Mouse (Mus musculus) embryo, embryonic 10.5 days (tissue): Measurements from ENCODE around the gene Pcif1.
"Not testable (repeated sequence)": the region's sequence is repeated elsewhere in the genome, so short reads cannot be mapped to it uniquely, and the experiment has no call there.

Experiments used
- DNase-seq: peaks from one replicate; pipeline ENCODE4 v3.0.0-alpha.2; 2015; ENCODE audit warnings: low spot score

Gene Pcif1

DNA sequence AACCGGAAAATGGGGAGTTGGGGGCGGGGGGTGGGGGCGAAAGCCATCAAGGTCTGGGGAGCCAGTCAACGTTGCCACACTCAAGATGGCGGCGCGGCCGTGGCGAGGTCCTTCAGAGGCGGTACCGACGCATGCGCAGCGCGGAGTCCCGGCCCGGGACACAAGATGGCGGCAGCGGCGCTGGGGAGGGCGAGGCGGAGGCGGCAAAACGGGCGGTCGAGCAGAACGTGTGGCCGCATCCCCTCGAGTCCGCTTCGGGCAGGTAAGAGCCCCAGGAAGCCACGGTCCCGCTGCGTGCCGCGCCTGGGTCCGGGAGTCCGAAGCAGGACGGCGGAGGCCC, at the start of gene Pcif1:
TSS of gene Pcif1 (plus strand) at position 77 of the 340 bp plus-strand sequence.
- DNase-seq: peak; percentile 95

DNA sequence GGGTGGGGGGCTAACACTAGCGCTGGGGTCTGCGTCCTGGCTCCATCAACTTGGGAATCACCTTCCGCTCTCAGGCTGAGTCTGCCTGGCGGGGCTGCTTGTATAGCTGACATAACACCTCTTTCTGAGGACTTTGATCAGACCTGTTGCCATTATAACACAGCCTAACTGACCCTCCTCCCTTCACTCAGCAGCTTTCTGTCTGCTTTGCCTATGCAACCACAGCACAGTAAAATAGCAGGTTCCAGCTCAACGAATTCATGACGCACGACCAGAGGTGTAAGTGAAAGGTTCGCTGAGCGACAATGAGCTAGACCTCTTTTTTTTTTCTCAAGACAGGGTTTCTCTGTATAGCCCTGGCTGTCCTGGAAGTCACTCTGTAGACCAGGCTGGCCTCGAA, 48.1 kb upstream of the Pcif1 start:
- DNase-seq: no peak

DNA sequence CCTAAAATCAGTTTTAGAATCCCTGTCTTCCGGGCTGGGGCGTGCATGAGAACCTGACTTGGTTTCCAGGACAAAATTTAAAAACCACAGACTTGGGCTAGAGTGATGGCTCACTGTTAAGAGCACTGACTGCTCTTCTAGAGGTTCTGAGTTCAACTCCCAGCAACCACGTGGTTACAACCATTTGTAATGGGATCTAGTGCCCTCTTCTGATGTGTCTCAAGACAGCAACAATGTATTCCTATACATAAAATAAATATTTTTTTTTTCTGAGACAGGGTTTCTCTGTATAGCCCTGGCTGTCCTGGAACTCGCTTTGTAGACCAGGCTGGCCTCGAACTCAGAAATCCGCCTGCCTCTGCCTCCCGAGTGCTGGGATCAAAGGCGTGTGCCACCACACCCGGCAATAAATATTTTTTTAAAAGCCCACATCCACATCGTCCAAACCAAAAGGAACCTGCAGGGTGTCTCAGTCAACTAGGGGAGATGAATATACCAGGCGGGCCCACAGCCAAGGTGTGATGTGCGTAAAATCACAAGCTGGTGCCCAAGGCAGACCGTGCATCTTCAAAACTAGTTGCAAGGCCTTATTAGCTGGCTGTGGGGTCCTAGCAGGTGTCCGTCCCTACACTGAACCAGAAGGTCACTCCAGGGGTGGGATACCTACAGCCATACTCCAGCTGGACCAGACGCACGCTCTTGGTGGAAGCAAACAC, 46.9 kb upstream of the Pcif1 start:
- no peak for DNase-seq

DNA sequence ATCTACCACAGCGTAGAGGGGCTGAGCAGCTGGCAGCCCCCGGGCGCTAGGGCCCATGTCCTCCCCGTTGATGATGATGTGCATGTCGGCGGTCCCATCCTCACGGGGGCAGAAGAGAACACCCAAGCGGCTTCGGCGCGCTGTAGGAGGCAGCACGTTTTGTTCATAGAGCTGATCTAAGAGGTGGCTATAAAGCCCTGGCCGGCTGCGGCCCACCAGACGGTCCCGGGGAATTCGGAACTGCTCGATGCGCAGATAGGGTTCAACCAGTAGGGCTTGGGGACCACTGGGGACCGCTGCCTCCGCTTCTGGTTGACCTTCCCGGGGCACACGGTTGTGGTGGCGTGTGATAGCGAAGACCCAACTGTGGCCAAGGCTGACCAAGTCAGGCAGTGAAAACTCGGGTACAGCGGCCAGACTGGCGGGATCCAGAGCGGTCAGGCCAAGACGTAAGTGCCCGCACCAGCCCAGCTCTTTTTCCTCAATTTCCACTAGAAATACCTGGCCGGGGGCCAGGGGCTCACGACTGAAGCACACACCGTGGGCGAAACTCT, 46.3 kb upstream of the Pcif1 start, which contains the start of gene Ctsa:
TSS of gene Ctsa (plus strand) at position 126 of the 554 bp plus-strand sequence.
- DNase-seq: peak; percentile 83

DNA sequence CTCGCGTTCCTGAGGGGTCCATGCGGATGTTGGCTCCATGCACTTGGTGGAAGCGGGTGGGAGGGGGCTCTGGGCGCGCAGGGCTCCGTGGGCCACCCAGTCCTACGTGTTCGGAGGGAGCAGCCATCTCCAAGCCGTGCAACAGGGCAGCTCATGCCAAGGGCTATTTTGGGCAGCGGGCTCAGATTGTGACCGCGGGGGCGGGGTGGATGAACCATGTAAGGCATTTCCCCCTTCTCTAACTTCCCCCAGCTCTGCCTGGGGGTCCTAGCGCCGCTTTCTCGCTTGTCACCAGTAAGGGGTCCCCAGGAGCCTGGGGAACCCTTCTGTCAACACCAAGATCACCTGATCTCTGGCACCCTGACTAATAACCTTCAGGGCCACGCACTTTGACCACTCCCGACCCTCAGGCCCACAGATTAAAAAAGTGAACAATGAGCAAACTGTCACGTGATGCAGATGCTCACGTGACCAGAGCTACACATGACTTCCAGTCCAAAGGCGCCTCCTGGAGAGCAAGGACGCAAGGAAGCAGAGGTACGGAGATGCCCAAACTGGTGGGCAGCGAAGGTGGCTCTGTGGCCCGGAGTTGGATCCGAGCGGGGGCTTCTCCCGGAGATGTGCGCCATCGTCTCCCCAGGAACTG, 45.7 kb upstream of the Pcif1 start, which contains the start of gene Neurl2:
TSS of gene Neurl2 (minus strand) at position 143 of the 646 bp plus-strand sequence.
- DNase-seq: peak; percentile 98

DNA sequence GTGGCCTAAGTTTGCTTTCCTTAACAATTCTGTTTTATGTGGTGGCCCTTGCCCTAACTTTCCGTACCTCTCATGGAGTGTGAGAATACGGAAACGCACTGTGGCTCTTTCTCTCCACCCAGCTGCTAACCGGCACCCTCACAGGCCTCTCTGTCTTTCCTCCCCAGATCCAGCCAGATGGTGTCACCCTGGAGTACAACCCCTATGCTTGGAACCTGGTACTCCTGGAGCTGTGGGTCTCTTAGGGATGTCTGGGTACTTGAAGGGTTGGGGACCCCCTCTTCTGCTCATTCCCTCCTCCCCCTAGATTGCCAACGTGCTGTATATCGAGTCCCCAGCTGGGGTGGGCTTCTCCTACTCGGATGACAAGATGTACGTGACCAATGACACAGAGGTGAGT, 44.6 kb upstream of the Pcif1 start:
- no peak for DNase-seq

DNA sequence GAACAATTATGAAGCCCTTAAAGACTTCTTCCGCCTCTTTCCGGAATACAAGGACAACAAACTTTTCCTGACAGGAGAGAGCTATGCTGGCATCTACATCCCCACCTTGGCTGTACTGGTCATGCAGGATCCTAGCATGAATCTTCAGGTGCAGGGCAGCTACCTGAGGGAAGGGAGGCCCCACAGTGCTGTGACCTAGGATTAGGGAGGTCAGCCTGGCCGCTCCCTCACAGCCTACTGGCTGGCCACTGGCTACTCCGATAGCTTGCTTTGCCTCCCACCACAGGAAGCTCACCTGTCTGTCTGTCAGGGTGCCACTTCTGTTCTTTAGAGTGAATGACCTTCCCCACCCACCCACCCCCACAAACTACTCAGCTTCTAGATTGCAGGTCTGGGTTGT, 43.9 kb upstream of the Pcif1 start:
- DNase-seq: no peak

DNA sequence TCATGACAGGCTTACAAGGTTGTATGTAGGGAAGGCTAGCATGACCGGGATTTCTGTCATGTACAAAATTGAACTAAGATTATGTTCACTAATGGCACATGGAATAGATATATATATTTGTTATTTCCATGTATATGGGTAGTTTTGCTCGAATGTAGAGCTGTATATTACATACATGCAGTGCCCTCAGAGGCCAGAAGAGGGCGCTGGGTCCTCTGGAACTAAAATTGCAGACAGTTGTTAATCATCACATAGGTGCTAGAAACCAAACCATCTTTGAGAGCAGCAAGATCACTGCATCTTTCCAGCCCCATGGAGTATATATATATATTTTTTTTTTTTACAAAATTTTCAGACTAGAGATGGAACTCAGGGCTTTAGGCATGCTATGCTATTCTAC, 33.3 kb upstream of the Pcif1 start:
- DNase-seq: no peak

DNA sequence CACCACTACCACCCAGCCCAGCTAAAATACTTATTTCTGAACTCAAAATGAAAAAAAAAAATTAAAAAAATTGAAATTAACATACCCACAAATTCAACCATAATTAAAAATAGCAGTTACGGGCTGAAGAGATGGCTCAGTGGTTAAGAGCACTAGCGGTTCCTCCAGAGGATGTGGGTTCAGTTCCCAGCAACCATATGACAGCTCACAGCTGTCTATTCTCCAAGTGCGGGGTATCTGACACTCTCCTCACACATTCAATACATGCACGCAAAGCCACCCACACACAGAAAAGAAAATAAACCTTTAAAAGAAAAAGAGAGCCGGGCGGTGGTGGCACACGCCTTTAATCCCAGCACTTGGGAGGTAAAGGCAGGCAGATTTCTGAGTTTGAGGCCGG, 29.0 kb upstream of the Pcif1 start:
- DNase-seq: no peak

DNA sequence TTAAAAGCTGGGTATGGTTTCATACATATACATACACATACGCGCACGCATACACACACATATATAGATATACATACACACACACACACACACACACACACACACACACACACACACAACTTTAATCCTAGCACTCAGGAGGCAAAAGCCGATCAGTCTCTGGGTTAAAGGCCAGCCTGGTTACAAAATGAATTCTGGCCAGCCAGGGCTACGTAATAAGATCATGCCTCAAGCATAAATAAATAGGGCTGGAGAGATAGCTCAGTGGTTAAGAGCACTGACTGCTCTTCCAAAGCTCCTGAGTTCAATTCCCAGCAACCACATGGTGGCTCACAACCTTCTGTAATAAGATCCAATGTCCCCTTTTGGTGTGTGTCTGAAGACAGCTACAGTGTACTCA, 23.5 kb upstream of the Pcif1 start:
- DNase-seq: peak; percentile 11

DNA sequence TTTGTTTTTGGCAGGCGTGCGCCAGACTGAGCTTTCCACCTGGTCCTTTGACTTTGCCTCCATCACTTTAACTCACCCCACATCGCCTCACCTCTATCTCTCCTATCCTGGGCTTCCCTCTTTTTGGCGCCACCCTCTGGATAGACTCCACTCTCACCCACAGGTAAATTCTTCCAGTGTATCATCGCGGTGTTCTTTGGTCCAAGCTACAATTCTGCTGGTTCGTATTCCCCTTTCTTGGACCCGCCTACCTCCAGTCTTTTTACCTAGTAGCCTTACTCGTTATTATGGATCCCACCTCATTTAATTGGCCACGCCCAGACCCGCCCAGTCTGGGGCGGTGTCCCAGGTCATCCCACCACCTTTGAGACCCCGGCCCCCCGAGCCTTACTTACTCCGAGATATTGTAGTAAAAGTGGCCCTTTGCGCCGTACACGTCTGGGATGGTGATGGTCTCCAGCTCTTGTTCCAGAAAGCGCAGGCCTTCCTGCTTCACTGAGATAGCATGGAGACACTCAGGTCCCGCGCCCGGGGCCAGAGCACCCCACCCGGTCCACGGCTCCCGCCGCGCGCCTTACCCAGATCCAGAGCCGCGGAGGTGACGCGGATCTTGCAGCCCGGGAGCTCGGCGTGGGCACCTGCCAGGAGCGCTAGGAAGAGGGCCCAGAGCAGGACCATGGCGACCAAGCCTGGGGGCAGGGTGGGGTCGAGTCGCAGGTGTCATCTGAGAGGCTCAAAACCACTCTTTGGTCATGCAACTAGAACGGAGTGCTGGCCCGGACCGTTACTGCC, 22.6 kb upstream of the Pcif1 start:
- no peak for DNase-seq

DNA sequence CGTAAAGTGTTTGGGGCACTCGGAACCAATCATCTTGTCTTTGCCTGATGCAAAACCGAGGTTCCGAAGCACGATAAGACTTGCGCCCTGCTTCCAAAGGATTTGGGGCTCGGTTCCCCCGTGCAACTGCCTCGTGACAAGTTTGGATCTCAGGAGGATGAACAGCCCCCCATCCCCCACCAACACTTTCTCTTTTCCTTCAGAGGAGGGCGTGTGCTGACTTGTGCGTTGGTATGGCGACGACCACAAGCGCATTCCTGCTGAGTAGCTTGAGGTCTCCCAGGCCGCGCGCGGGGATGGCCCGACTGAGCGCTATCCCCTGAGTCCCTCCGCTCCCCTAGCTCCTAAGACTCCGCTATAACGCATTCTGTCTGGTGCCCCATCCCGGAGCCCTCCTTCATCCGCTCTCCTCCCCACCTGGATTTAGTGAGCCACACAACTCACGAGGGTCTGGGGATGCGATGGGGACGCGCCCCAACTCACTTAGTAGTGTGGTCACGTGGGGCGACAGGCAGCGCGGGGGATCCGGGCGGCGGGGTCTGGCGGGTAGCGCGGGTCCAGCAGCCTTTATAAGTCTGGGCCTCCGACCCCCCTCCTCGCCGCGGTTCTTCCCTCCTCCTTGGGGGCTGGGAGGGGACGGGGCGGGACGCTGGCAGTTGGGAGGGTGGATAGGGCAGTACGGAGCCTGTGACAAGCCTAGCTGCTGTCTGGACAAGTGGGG, 21.8 kb upstream of the Pcif1 start, which contains the start of gene Pltp:
TSS of gene Pltp (minus strand) at position 611 of the 721 bp plus-strand sequence.
- DNase-seq: peak; percentile 84

DNA sequence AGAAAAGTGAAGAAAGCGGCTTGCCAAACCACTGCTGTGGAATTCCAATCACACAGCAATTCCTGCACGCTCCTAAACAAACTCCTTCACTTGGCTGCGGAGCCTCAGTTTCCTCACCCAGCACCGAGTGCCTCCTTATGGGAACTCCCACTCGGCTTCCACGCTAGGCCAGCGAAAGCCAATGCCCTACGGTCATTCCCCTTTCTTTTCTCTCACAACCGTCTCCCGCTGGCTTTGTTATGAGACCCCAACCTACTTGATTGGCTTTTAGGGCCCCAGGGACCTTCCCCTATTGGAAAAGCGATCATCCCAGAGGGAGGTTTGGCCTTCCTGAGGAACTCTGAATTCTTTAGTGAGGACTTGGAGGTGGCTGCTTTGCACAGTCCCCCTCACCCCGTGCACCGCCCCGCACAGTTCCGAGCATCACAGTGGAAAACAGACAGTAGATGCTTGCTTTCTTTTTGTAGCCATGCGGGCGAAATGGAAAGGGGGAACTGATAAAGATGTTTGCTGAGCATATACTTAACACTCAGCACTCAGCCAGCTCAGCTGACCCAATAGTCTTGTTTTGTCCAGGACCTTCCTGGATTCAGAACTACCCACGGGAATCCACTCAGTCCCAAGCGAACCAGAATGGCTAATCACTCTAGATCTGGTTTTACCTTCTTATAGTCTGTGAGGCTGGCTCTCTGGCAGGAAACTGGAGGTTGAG, 21.1 kb upstream of the Pcif1 start:
- DNase-seq: peak; percentile 66

DNA sequence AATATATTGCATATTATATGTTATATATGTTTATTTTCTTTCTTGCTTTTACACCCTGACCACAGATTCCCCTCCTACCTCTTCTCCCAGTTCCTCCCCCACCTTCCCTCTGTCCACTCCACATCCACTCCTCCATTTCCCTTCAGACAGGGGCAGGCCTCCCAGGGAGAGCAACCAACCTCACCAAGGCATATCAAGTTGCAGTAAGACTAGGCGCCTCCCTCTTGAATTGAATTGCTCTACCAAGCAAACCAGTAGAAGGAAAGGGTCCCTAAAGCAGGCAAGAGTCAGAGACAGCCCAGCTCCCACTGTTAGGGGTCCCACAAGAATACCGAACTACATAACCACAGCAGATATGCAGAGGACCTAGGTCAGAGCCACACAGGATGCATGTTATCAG, 19.9 kb upstream of the Pcif1 start:
- no peak for DNase-seq

DNA sequence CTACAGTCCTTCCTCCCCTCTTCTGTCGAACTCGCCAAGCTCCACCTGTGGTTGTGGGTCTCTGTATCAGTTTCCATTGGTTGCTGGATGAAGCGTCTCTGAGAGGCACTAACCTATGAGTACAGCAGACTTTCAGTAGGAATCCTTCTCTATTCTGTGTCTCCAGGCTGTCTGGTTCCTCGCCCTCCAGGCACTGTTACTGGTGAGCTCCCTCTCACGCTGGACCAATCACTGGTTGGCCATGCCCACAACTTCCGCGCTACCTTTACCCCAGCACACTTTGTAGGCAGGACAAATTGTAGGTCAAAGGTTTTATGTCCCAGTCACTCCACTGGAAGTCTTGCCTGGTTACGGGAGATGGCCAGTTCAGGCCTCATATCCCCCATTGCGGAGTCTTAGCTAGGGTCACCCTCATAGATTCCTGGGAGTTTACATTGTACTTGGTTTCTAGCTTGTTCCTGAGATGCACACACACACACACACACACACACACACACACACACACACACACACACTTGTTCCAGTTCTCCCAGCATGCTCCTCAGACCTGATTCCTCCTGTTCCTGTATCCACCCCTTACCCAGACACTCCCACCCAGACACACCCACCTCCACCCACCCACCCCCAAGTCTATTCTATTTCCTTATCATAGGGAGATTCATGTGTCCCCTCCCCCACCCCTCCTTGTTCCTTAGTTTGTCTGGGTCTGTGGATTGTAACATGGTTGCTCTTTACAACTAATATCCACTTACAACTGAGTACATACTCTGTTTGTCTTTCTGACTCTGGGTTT, 19.3 kb upstream of the Pcif1 start:
- DNase-seq: no peak

DNA sequence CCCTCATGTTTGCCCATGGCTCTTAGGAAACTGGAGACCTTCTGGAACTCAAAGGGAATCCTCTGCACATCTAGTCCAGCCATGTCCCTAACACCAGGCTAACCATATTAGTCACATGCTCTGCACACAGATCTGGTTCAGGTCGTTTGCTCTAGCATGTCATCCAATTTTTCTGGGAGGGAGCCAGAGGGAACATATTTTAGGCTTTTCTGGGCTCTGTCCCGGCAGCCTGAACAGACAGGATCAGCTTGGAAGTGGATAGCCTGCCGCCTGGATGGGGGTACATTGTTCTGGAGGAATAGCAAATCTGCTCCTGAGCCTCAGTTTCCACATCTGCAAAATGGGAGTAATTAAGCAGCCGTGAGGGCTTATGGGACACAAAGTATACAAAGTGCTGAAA, 18.0 kb upstream of the Pcif1 start:
- DNase-seq: no peak

DNA sequence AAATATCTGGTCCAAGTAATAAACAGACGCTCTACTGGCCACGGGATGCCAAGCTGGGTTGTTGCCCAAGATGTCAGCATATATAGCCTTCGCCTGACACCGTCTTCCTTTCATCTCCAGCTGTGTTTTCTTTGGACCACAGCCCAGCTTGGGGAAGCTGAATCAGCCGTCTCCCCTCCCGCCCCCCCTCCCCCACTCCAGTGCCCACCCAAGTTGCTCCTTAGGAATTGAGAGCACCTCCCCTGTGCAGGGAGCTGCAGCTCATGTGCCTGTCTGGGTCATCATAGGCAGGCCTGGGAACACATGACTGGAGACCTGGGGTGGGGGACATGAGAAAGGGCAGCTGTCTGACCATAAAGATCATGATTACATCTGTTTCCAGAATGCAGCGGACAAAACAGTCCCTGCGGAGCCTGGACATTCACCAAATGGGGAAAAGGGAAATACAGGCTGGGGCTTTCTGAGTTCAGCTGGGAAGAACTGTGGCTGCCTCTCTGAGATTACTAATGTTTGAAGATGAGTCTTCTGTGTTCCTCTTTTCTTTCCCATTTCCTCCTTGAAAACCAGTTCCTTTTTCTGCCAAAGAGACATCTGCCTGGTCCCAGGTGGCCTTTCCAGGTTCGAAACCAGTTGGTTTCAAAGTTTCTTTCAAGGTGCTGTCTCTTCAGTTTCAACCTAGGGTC, 16.8 kb upstream of the Pcif1 start:
- DNase-seq: peak; percentile 65

DNA sequence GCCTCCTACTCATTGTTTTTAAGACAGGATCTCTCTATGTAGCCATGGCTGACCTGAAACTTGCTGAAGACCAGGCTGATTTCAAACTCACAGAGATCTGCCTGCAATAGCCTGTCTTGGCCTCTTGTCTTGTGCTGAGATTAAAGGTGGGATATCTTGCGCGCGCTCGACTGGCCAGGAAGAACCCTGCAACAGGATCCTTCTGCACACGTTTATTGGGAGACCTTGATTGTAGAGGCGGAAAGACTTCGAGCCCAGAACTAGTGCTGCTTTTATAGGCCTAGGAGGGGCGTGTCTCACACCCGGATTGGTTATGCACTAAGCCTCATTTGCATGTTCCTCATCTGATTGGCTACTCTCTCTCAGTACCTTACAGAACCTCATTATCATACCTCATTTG, 15.7 kb upstream of the Pcif1 start:
- DNase-seq: not testable (repeated sequence)

DNA sequence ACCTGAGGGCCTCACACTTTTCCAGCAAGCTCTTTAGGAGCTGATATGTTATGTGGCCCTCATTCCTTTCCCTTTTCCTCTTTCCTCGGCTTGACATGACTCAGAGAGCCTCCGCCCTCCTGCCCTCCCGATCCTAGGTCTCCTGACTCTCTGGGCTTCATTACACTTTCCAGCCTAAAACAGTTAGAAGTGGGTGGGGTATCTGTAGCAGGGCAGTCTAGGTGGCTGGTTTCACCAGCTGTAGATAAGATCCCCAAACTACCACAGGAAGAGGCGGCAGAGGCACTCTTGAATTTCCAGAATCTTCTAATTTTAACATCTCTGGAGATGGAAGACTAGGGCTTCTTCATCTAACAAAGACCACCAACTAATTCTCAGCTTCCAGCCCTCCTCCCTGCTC, 14.5 kb upstream of the Pcif1 start:
- DNase-seq: no peak
